Mouse (Mus musculus): ENCODE measurements at regions not wholly inside any gene's neighbourhood (a gene's known extent, or its start where the extent isn't known, plus 50 kb on each side); places are given as distances from the start of the nearest gene placed in this dataset.

GRCm38 (mm10) chr12:106626786-106627185 lies 616.8 kb downstream of the Vrk1 start:
- Histone ChIP-seq H3K27ac (ENCODE audit: insufficient read depth, low read depth, low read length, poor library complexity, severe bottlenecking) (no peak overlapping the region), H3K9me3 (ENCODE audit: control insufficient read depth, insufficient read depth, low read depth, low read length) (no peaks in the 10 kb centered on the region), H3K4me1 (ENCODE audit: control insufficient read depth in 2 of 2, insufficient read depth in 2 of 2, low read length in 2 of 2, poor library complexity in 1 of 2) (no peaks in the 10 kb centered on the region), H3K36me3 (ENCODE audit: control insufficient read depth, insufficient read depth, low read length, poor library complexity, severe bottlenecking) (no peaks in the 10 kb centered on the region), H3K9ac (ENCODE audit: insufficient read depth, low read depth, low read length, poor library complexity, severe bottlenecking) (no peak overlapping the region), H3K4me3 (ENCODE audit: insufficient read depth in 1 of 2, low read depth in 1 of 2, low read length in 2 of 2, poor library complexity in 1 of 2, severe bottlenecking in 1 of 2) (no peak overlapping the region)
- TF ChIP-seq HCFC1 (IDR thresholded peaks at IDR 0.05; ENCODE audit: borderline replicate concordance, insufficient read depth, low read length) (no peak), ZC3H11A (IDR thresholded peaks at IDR 0.05; ENCODE audit: borderline replicate concordance, low read depth, low read length) (no peak), MAFK (IDR thresholded peaks at IDR 0.05; ENCODE audit: insufficient read depth, low read depth, low read length) (no peak), CHD2 (IDR thresholded peaks at IDR 0.05; ENCODE audit: low read depth, low read length) (no peak), ZNF384 (IDR thresholded peaks at IDR 0.05; ENCODE audit: low read depth, low read length) (no peak)
- no peak for DNase-seq (ENCODE audit: low read depth, low spot score)
- in situ Hi-C loops (cut with MboI; ENCODE audit: low sequenced_read_pairs in 2 of 2, unreplicated experiment in 2 of 2) = no loop called here

GRCm38 (mm10) chr12:106632566-106632965 lies 622.5 kb downstream of the Vrk1 start:
- Histone ChIP-seq H3K9me3 (ENCODE audit: control insufficient read depth, insufficient read depth, low read depth, low read length) (no peaks in the 10 kb centered on the region), H3K9ac (ENCODE audit: insufficient read depth, low read depth, low read length, poor library complexity, severe bottlenecking) (no peak overlapping the region), H3K27ac (ENCODE audit: insufficient read depth, low read depth, low read length, poor library complexity, severe bottlenecking) (no peak overlapping the region), H3K4me1 (ENCODE audit: control insufficient read depth in 2 of 2, insufficient read depth in 2 of 2, low read length in 2 of 2, poor library complexity in 1 of 2) (no peaks in the 10 kb centered on the region), H3K36me3 (ENCODE audit: control insufficient read depth, insufficient read depth, low read length, poor library complexity, severe bottlenecking) (no peaks in the 10 kb centered on the region), H3K4me3 (ENCODE audit: insufficient read depth in 1 of 2, low read depth in 1 of 2, low read length in 2 of 2, poor library complexity in 1 of 2, severe bottlenecking in 1 of 2) (no peak overlapping the region)
- in situ Hi-C loops (cut with MboI; ENCODE audit: low sequenced_read_pairs in 2 of 2, unreplicated experiment in 2 of 2) = no loop called here
- no peak for TF ChIP-seq ZC3H11A (IDR thresholded peaks at IDR 0.05; ENCODE audit: borderline replicate concordance, low read depth, low read length)
- TF ChIP-seq ZNF384 (IDR thresholded peaks at IDR 0.05; ENCODE audit: low read depth, low read length) = no peak
- no peak for TF ChIP-seq MAFK (IDR thresholded peaks at IDR 0.05; ENCODE audit: insufficient read depth, low read depth, low read length)
- no peak for TF ChIP-seq CHD2 (IDR thresholded peaks at IDR 0.05; ENCODE audit: low read depth, low read length)
- no peak for DNase-seq (ENCODE audit: low read depth, low spot score)

GRCm38 (mm10) chr12:106633096-106633495 lies 623.1 kb downstream of the Vrk1 start:
- TF ChIP-seq HCFC1 (IDR thresholded peaks at IDR 0.05; ENCODE audit: borderline replicate concordance, insufficient read depth, low read length) (no peak), ZNF384 (IDR thresholded peaks at IDR 0.05; ENCODE audit: low read depth, low read length) (no peak), CHD2 (IDR thresholded peaks at IDR 0.05; ENCODE audit: low read depth, low read length) (no peak), ZC3H11A (IDR thresholded peaks at IDR 0.05; ENCODE audit: borderline replicate concordance, low read depth, low read length) (no peak), MAFK (IDR thresholded peaks at IDR 0.05; ENCODE audit: insufficient read depth, low read depth, low read length) (no peak)
- in situ Hi-C loops (cut with MboI; ENCODE audit: low sequenced_read_pairs in 2 of 2, unreplicated experiment in 2 of 2) = no loop called here
- Histone ChIP-seq H3K27ac (ENCODE audit: insufficient read depth, low read depth, low read length, poor library complexity, severe bottlenecking) (no peak overlapping the region), H3K4me1 (ENCODE audit: control insufficient read depth in 2 of 2, insufficient read depth in 2 of 2, low read length in 2 of 2, poor library complexity in 1 of 2) (no peaks in the 10 kb centered on the region), H3K36me3 (ENCODE audit: control insufficient read depth, insufficient read depth, low read length, poor library complexity, severe bottlenecking) (no peaks in the 10 kb centered on the region), H3K9ac (ENCODE audit: insufficient read depth, low read depth, low read length, poor library complexity, severe bottlenecking) (no peak overlapping the region), H3K9me3 (ENCODE audit: control insufficient read depth, insufficient read depth, low read depth, low read length) (no peaks in the 10 kb centered on the region), H3K4me3 (ENCODE audit: insufficient read depth in 1 of 2, low read depth in 1 of 2, low read length in 2 of 2, poor library complexity in 1 of 2, severe bottlenecking in 1 of 2) (no peak overlapping the region)
- peak; percentile 49 for DNase-seq (ENCODE audit: low read depth, low spot score)

GRCm38 (mm10) chr12:106658317-106658716 lies 648.3 kb downstream of the Vrk1 start:
- Histone ChIP-seq H3K4me3 (ENCODE audit: insufficient read depth in 1 of 2, low read depth in 1 of 2, low read length in 2 of 2, poor library complexity in 1 of 2, severe bottlenecking in 1 of 2) (no peak overlapping the region), H3K27ac (ENCODE audit: insufficient read depth, low read depth, low read length, poor library complexity, severe bottlenecking) (no peak overlapping the region), H3K9ac (ENCODE audit: insufficient read depth, low read depth, low read length, poor library complexity, severe bottlenecking) (no peak overlapping the region), H3K4me1 (ENCODE audit: control insufficient read depth in 2 of 2, insufficient read depth in 2 of 2, low read length in 2 of 2, poor library complexity in 1 of 2) (peaks cover 0 to 6% of the 10 kb centered on the region in 2 experiments; a peak in 1 of 4 replicates), H3K36me3 (ENCODE audit: control insufficient read depth, insufficient read depth, low read length, poor library complexity, severe bottlenecking) (no peaks in the 10 kb centered on the region), H3K9me3 (ENCODE audit: control insufficient read depth, insufficient read depth, low read depth, low read length) (no peaks in the 10 kb centered on the region)
- DNase-seq (ENCODE audit: low read depth, low spot score) = no peak
- TF ChIP-seq HCFC1 (IDR thresholded peaks at IDR 0.05; ENCODE audit: borderline replicate concordance, insufficient read depth, low read length) (no peak), CHD2 (IDR thresholded peaks at IDR 0.05; ENCODE audit: low read depth, low read length) (no peak), ZC3H11A (IDR thresholded peaks at IDR 0.05; ENCODE audit: borderline replicate concordance, low read depth, low read length) (no peak), MAFK (IDR thresholded peaks at IDR 0.05; ENCODE audit: insufficient read depth, low read depth, low read length) (no peak)
- in situ Hi-C loops (cut with MboI; ENCODE audit: low sequenced_read_pairs in 2 of 2, unreplicated experiment in 2 of 2) = no loop called here

GRCm38 (mm10) chr12:106673232-106673766 lies 663.3 kb downstream of the Vrk1 start:
- H3K9me3 ChIP-seq (ENCODE audit: control insufficient read depth, insufficient read depth, low read depth, low read length) = no peaks in the 10 kb centered on the region
- H3K4me1 ChIP-seq (ENCODE audit: control insufficient read depth in 2 of 2, insufficient read depth in 2 of 2, low read length in 2 of 2, poor library complexity in 1 of 2) = no peaks in the 10 kb centered on the region
- no peak overlapping the region for H3K4me3 ChIP-seq (ENCODE audit: insufficient read depth in 1 of 2, low read depth in 1 of 2, low read length in 2 of 2, poor library complexity in 1 of 2, severe bottlenecking in 1 of 2)
- H3K9ac ChIP-seq (ENCODE audit: insufficient read depth, low read depth, low read length, poor library complexity, severe bottlenecking) = no peak overlapping the region
- H3K27ac ChIP-seq (ENCODE audit: insufficient read depth, low read depth, low read length, poor library complexity, severe bottlenecking) = no peak overlapping the region
- no peak for DNase-seq (ENCODE audit: low read depth, low spot score)
- in situ Hi-C loops (cut with MboI; ENCODE audit: low sequenced_read_pairs in 2 of 2, unreplicated experiment in 2 of 2) = no loop called here
- no peaks in the 10 kb centered on the region for H3K36me3 ChIP-seq (ENCODE audit: control insufficient read depth, insufficient read depth, low read length, poor library complexity, severe bottlenecking)
- no peak for TF ChIP-seq ZC3H11A (IDR thresholded peaks at IDR 0.05; ENCODE audit: borderline replicate concordance, low read depth, low read length)
- TF ChIP-seq ZNF384 (IDR thresholded peaks at IDR 0.05; ENCODE audit: low read depth, low read length) = peak; percentile 90

Measured in ES-E14 (cell line).